Mouse (Mus musculus) neural tube, embryonic 12.5 days (tissue): ENCODE measurements at regions not wholly inside any gene's neighbourhood (a gene's known extent, or its start where the extent isn't known, plus 50 kb on each side); places are given as distances from the start of the nearest gene placed in this dataset.

ENCODE experiments used
- ATAC-seq: fragments of 200-750 bp; cut with Nextera tagmentation; 2 replicates; pipeline ENCODE4 v1.8.0; 2017; ENCODE audit warnings: low read depth, mild to moderate bottlenecking, moderate TSS enrichment, moderate library complexity; ENCODE audit not compliant: low FRiP score
- H3K27ac ChIP-seq: fragments of 300-500 bp; sonication (generic); 2 replicates; pipeline ENCODE4 v1.5.1; 2016
- H3K27me3 ChIP-seq: fragments of 300-500 bp; sonication (generic); replicated peaks from 2 replicates; pipeline ENCODE4 v1.6.1; 2016; ENCODE audit warnings: mild to moderate bottlenecking
- H3K36me3 ChIP-seq: fragments of 300-500 bp; sonication (generic); 2 replicates; pipeline ENCODE4 v1.6.1; 2016; ENCODE audit warnings: mild to moderate bottlenecking
- H3K4me1 ChIP-seq: fragments of 300-500 bp; sonication (generic); 2 replicates; pipeline ENCODE4 v1.6.1; 2016
- H3K4me2 ChIP-seq: fragments of 300-500 bp; sonication (generic); replicated peaks from 2 replicates; pipeline ENCODE4 v1.6.1; 2016; ENCODE audit warnings: mild to moderate bottlenecking
- H3K4me3 ChIP-seq: fragments of 300-500 bp; sonication (generic); 2 replicates; pipeline ENCODE4 v1.5.1; 2016
- H3K9ac ChIP-seq: fragments of 300-500 bp; sonication (generic); 2 replicates; pipeline ENCODE4 v1.6.1; 2016; ENCODE audit warnings: mild to moderate bottlenecking
- H3K9me3 ChIP-seq: fragments of 300-500 bp; sonication (generic); 2 replicates; pipeline ENCODE4 v1.6.1; 2016; ENCODE audit warnings: mild to moderate bottlenecking
- WGBS: fragments of 180-500 bp; shearing (Covaris S2); methylation state at CpG from one replicate; pipeline ENCODE4 v1.1.7; 2016; 5-methylcytosine and 5-hydroxymethylcytosine counted together

DNA sequence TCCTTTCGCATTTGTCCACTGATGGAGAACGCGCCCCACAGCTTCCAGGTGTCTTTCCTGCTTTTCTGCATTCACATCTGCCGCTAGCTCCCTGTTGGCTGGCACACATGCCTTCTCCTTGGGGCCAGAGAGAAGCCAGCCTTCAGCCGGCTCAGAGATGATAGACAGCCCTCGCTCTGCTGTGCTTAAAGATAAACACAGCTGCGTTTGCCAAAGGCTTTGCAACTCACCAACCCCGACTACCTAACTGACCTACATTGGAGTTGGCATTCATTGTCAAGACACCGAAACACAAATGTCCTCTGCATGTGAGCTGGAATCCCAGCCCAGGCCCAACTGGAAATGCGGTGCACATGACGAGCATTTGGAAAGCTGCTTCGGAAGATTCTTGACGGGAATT is 87.2 kb upstream of the Gm10234 start:
- no peaks in the 10 kb centered on the region for H3K9me3 ChIP-seq
- no peaks in the 10 kb centered on the region for H3K27me3 ChIP-seq
- H3K27ac ChIP-seq = no peak overlapping the region
- H3K4me2 ChIP-seq = no peak overlapping the region
- no peaks in the 10 kb centered on the region for H3K36me3 ChIP-seq
- 0 out of 2 replicates have a peak, but pooled peaks cover 8% of the 10 kb centered on the region for H3K4me1 ChIP-seq
- ATAC-seq = no peak
- no peak overlapping the region for H3K4me3 ChIP-seq
- H3K9ac ChIP-seq = no peak overlapping the region
- WGBS = 84% methylated on average over 13 of the region's 13 CpGs

GRCm38 (mm10) chr6:95243657-95244056 is 78.3 kb upstream of the Gm10234 start:
- H3K4me1 ChIP-seq = no peaks in the 10 kb centered on the region
- no peak overlapping the region for H3K4me2 ChIP-seq
- H3K4me3 ChIP-seq = no peak overlapping the region
- H3K9ac ChIP-seq = no peak overlapping the region
- H3K36me3 ChIP-seq = no peaks in the 10 kb centered on the region
- H3K27me3 ChIP-seq = no peaks in the 10 kb centered on the region
- no peaks in the 10 kb centered on the region for H3K9me3 ChIP-seq
- no peak overlapping the region for H3K27ac ChIP-seq
- ATAC-seq = no peak
- 82% methylated on average over 5 of the region's 5 CpGs for WGBS

GRCm38 (mm10) chr6:95244911-95245310 is 77.0 kb upstream of the Gm10234 start:
- Histone ChIP-seq H3K4me1 (no peaks in the 10 kb centered on the region), H3K9ac (no peak overlapping the region), H3K4me3 (no peak overlapping the region), H3K36me3 (no peaks in the 10 kb centered on the region), H3K9me3 (no peaks in the 10 kb centered on the region), H3K4me2 (no peak overlapping the region), H3K27ac (no peak overlapping the region), H3K27me3 (no peaks in the 10 kb centered on the region)
- whole genome bisulfite sequencing = 92% methylated on average over 7 of the region's 7 CpGs
- no peak for ATAC-seq

DNA sequence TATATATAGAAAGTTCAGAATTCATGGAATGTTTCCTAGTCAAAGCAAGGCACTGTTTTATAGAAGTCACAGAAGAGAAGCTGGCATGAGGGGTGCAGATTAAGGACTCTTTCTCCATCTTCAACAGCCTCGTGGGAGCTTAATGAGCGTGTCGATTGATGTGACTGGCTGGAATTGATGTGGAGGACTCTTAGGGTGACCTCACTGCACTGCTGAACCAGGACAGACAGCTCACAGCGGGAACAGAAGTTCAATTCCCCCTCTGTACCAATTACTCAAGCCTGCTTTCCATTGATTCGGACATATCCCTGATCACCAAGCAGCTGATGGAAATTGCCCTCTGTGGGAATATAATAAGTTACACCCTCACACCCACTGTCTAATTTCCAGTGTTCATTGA is 65.6 kb upstream of the Gm10234 start:
- WGBS = 25% methylated on average over 5 of the region's 5 CpGs
- Histone ChIP-seq H3K4me3 (no peak overlapping the region), H3K4me1 (no peaks in the 10 kb centered on the region), H3K27me3 (no peaks in the 10 kb centered on the region), H3K36me3 (no peaks in the 10 kb centered on the region), H3K9me3 (no peaks in the 10 kb centered on the region), H3K4me2 (no peak overlapping the region), H3K9ac (no peak overlapping the region), H3K27ac (no peak overlapping the region)
- ATAC-seq = peak; percentile 50; the same call in 1 of the 2 replicates

DNA sequence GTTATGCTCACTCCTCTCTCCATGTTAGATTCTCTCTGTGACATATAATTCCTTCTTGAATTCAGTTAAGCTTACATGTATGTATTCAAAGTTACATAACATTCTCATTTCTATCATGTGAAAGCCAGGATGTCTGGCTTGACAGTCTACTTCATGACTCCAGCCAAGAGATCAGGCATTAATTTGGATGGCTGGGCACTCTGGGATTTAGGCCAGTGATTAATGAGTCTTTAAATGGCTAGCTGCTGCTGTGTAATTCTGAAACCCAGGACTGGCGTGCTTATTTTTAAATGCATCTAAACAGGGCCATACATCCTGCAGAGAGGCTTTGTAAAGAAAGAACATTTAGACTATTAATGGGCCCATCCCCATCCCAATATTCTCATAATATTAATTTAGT is 60.9 kb upstream of the Gm10234 start:
- no peak overlapping the region for H3K4me2 ChIP-seq
- no peak for ATAC-seq
- WGBS = 22% methylated on average over 1 of the region's 1 CpGs
- H3K27me3 ChIP-seq = no peaks in the 10 kb centered on the region
- no peaks in the 10 kb centered on the region for H3K4me1 ChIP-seq
- no peak overlapping the region for H3K4me3 ChIP-seq
- H3K27ac ChIP-seq = no peak overlapping the region
- H3K36me3 ChIP-seq = no peaks in the 10 kb centered on the region
- no peak overlapping the region for H3K9ac ChIP-seq
- no peaks in the 10 kb centered on the region for H3K9me3 ChIP-seq

GRCm38 (mm10) chr6:95264011-95264869 is 57.7 kb upstream of the Gm10234 start:
- Histone ChIP-seq H3K36me3 (no peaks in the 10 kb centered on the region), H3K4me2 (no peak overlapping the region), H3K9me3 (no peaks in the 10 kb centered on the region), H3K27ac (no peak overlapping the region), H3K4me1 (no peaks in the 10 kb centered on the region), H3K9ac (no peak overlapping the region), H3K4me3 (no peak overlapping the region), H3K27me3 (no peaks in the 10 kb centered on the region)
- WGBS = 66% methylated on average over 8 of the region's 8 CpGs
- peak; percentile 72 for ATAC-seq

- ATAC-seq = no peak
- no peak overlapping the region for H3K27ac ChIP-seq
- no peak overlapping the region for H3K9ac ChIP-seq
- no peaks in the 10 kb centered on the region for H3K9me3 ChIP-seq
- H3K4me2 ChIP-seq = no peak overlapping the region
- no peaks in the 10 kb centered on the region for H3K4me1 ChIP-seq
- H3K4me3 ChIP-seq = no peak overlapping the region
- H3K36me3 ChIP-seq = no peaks in the 10 kb centered on the region
- WGBS = 93% methylated on average over 8 of the region's 8 CpGs
- no peaks in the 10 kb centered on the region for H3K27me3 ChIP-seq
Measured at GRCm38 (mm10) chr6:95269524-95269923, 52.4 kb upstream of the Gm10234 start.
